Mouse (Mus musculus): ENCODE results near the gene Tdrd5.
"Not testable (repeated sequence)": the region's sequence is repeated elsewhere in the genome, so short reads cannot be mapped to it uniquely, and the experiment has no call there.

Tdrd5 gene

GRCm38 (mm10) chr1:156254866-156255265, 48.6 kb downstream of the Tdrd5 start:
- in situ Hi-C loops (cut with MseI, MboI): no loop called here

GRCm38 (mm10) chr1:156251096-156251495, 52.4 kb downstream of the Tdrd5 start:
- in situ Hi-C loops (cut with MseI, MboI): not testable (repeated sequence)

GRCm38 (mm10) chr1:156247893-156248292, 55.6 kb downstream of the Tdrd5 start:
- in situ Hi-C loops (cut with MseI, MboI): no loop called here

GRCm38 (mm10) chr1:156241713-156242348, 61.6 kb downstream of the Tdrd5 start:
- in situ Hi-C loops (cut with MseI, MboI): no loop called here

- in situ Hi-C loops (cut with MseI, MboI): no loop called here
Measured at GRCm38 (mm10) chr1:156241035-156241434, 62.4 kb downstream of the Tdrd5 start.

- in situ Hi-C loops (cut with MseI, MboI): no loop called here
Measured at GRCm38 (mm10) chr1:156231122-156231521, 72.3 kb downstream of the Tdrd5 start.

- in situ Hi-C loops (cut with MseI, MboI): no loop called here
Measured at GRCm38 (mm10) chr1:156230339-156231089, 73.0 kb downstream of the Tdrd5 start.

GRCm38 (mm10) chr1:156229448-156229847, 74.0 kb downstream of the Tdrd5 start:
- in situ Hi-C loops (cut with MseI, MboI): no loop called here

GRCm38 (mm10) chr1:156228728-156229127, 74.7 kb downstream of the Tdrd5 start:
- in situ Hi-C loops (cut with MseI, MboI): no loop called here

- in situ Hi-C loops (cut with MseI, MboI): no loop called here
Measured at GRCm38 (mm10) chr1:156226903-156227302, 76.6 kb downstream of the Tdrd5 start.

GRCm38 (mm10) chr1:156222205-156223000, 81.1 kb downstream of the Tdrd5 start:
- in situ Hi-C loops (cut with MseI, MboI): no loop called here

GRCm38 (mm10) chr1:156221327-156221726, 82.1 kb downstream of the Tdrd5 start:
- in situ Hi-C loops (cut with MseI, MboI): no loop called here

GRCm38 (mm10) chr1:156218573-156218972, 84.9 kb downstream of the Tdrd5 start:
- in situ Hi-C loops (cut with MseI, MboI): no loop called here

- in situ Hi-C loops (cut with MseI, MboI): no loop called here
Measured at GRCm38 (mm10) chr1:156217941-156218340, 85.5 kb downstream of the Tdrd5 start.

GRCm38 (mm10) chr1:156217393-156217792, 86.1 kb downstream of the Tdrd5 start:
- in situ Hi-C loops (cut with MseI, MboI): no loop called here

GRCm38 (mm10) chr1:156216249-156216648, 87.2 kb downstream of the Tdrd5 start:
- in situ Hi-C loops (cut with MseI, MboI): no loop called here

GRCm38 (mm10) chr1:156214651-156215050, 88.8 kb downstream of the Tdrd5 start:
- in situ Hi-C loops (cut with MseI, MboI): no loop called here

- in situ Hi-C loops (cut with MseI, MboI): no loop called here
Measured at GRCm38 (mm10) chr1:156212923-156213322, 90.5 kb downstream of the Tdrd5 start.

- in situ Hi-C loops (cut with MseI, MboI): no loop called here
Measured at GRCm38 (mm10) chr1:156211809-156212317, 91.6 kb downstream of the Tdrd5 start.

Measured in mouse trophoblast stem cell (cell line).